Mouse (Mus musculus): ENCODE measurements around the gene Cideb. TPM values are rescaled to one million over a fixed set of nuclear protein-coding genes. Genes with fewer than 3 reads are reported as not detected.

Gene Cideb
- total and polyA plus RNA-seq, 3 experiments: 0.61 to 2.3 TPM; not detected in 1

GRCm38 (mm10) chr14:55721076-55721475 is 37.2 kb downstream of the Cideb start:
- DNase-seq (ENCODE audit: extremely low read depth): no peak
- Histone ChIP-seq H3K4me3 (replicated peaks in 1 of 3; ENCODE audit: low read depth in 2 of 3, low read length in 2 of 3, poor library complexity in 1 of 3) (peak overlapping the region; percentile 44 to 84 (median 65)), H3K27ac (ENCODE audit: insufficient read depth, low read depth) (no peak overlapping the region), H3K36me3 (replicated peaks in 1 of 2; ENCODE audit: control insufficient read depth in 1 of 2, insufficient read depth in 1 of 2, low read length in 1 of 2) (peaks cover 34 to 46% of the 10 kb centered on the region in 2 experiments), H3K79me2 (replicated peaks; ENCODE audit: control insufficient read depth, extremely low read depth, insufficient read depth, poor library complexity, severe bottlenecking) (no peaks in the 10 kb centered on the region), H3K9me3 (replicated peaks; ENCODE audit: low read length) (no peaks in the 10 kb centered on the region), H3K4me2 (ENCODE audit: insufficient read depth, low read depth, poor library complexity, severe bottlenecking) (peak overlapping the region; percentile 58), H3K27me3 (replicated peaks) (peaks cover 4% of the 10 kb centered on the region), H3K9ac (ENCODE audit: insufficient read depth, low read depth) (peak overlapping the region; percentile 62; the same call in 1 of the 2 replicates), H3K4me1 (ENCODE audit: control insufficient read depth in 1 of 2, insufficient read depth in 2 of 2) (peaks cover 15 to 40% of the 10 kb centered on the region in 2 experiments)
- TF ChIP-seq ZMIZ1 (IDR thresholded peaks at IDR 0.05; ENCODE audit: low read depth, low read length): no peak
- TF ChIP-seq MXI1 (IDR thresholded peaks at IDR 0.05; ENCODE audit: low read depth, low read length): no peak
- TF ChIP-seq RCOR1 (conservative IDR thresholded peaks at IDR 0.05; ENCODE audit: low read depth, low read length): no peak
- no peak for TF ChIP-seq RAD21 (IDR thresholded peaks at IDR 0.05; ENCODE audit: low read depth, low read length)
- TF ChIP-seq CTCF (conservative IDR thresholded peaks at IDR 0.05 in 1 of 2, IDR thresholded peaks at IDR 0.05 in 1 of 2; ENCODE audit: low read depth in 2 of 2, low read length in 2 of 2): no peak
- no peak for TF ChIP-seq ZNF384 (IDR thresholded peaks at IDR 0.05; ENCODE audit: low read depth, low read length)
- TF ChIP-seq ELF1 (IDR thresholded peaks at IDR 0.05; ENCODE audit: low read depth, low read length): no peak
- no peak for TF ChIP-seq MYC (IDR thresholded peaks at IDR 0.05; ENCODE audit: low read depth, low read length)
- TF ChIP-seq HCFC1 (IDR thresholded peaks at IDR 0.05; ENCODE audit: low read depth, low read length): no peak
- TF ChIP-seq EP300 (IDR thresholded peaks at IDR 0.05; ENCODE audit: low read length): no peak
- no peak for TF ChIP-seq SMC3 (IDR thresholded peaks at IDR 0.05; ENCODE audit: low read depth, low read length)
- no peak for TF ChIP-seq USF1 (IDR thresholded peaks at IDR 0.05; ENCODE audit: low read depth, low read length)
- TF ChIP-seq NELFE (IDR thresholded peaks at IDR 0.05; ENCODE audit: low read depth, low read length): no peak
- TF ChIP-seq BHLHE40 (IDR thresholded peaks at IDR 0.05; ENCODE audit: low read depth, low read length): no peak
- TF ChIP-seq PAX5 (IDR thresholded peaks at IDR 0.05; ENCODE audit: low read length): no peak
- TF ChIP-seq TBP (conservative IDR thresholded peaks at IDR 0.05; ENCODE audit: low read depth, low read length): no peak
- no peak for TF ChIP-seq JUND (conservative IDR thresholded peaks at IDR 0.05; ENCODE audit: low read depth, low read length)
- no peak for TF ChIP-seq E2F4 (IDR thresholded peaks at IDR 0.05; ENCODE audit: insufficient replicate concordance, low read depth, low read length)
- TF ChIP-seq NRF1 (IDR thresholded peaks at IDR 0.05; ENCODE audit: low read depth, low read length): no peak
- TF ChIP-seq UBTF (IDR thresholded peaks at IDR 0.05; ENCODE audit: low read depth, low read length): no peak
- in situ Hi-C loops (cut with MboI; ENCODE audit: low pct_ligation_motif_present, low pct_unique_long_range_greater_than_20kb, low sequenced_read_pairs): no loop called here
- dilution Hi-C loops (cut with MboI; ENCODE audit: extremely low pct_ligation_motif_present, extremely low pct_unique_long_range_greater_than_20kb, low sequenced_read_pairs): no loop called here

GRCm38 (mm10) chr14:55720666-55721065 is 37.6 kb downstream of the Cideb start:
- H3K4me1 ChIP-seq (ENCODE audit: control insufficient read depth in 1 of 2, insufficient read depth in 2 of 2): peaks cover 15 to 40% of the 10 kb centered on the region in 2 experiments
- no peak overlapping the region for H3K4me2 ChIP-seq (ENCODE audit: insufficient read depth, low read depth, poor library complexity, severe bottlenecking)
- no peak overlapping the region for H3K9ac ChIP-seq (ENCODE audit: insufficient read depth, low read depth)
- H3K27ac ChIP-seq (ENCODE audit: insufficient read depth, low read depth): no peak overlapping the region
- H3K9me3 ChIP-seq (replicated peaks; ENCODE audit: low read length): no peaks in the 10 kb centered on the region
- H3K27me3 ChIP-seq (replicated peaks): peaks cover 4% of the 10 kb centered on the region
- TF ChIP-seq PAX5 (IDR thresholded peaks at IDR 0.05; ENCODE audit: low read length) (no peak), KAT2A (IDR thresholded peaks at IDR 0.05; ENCODE audit: insufficient replicate concordance, low read length) (no peak), JUND (conservative IDR thresholded peaks at IDR 0.05; ENCODE audit: low read depth, low read length) (no peak), MEF2A (IDR thresholded peaks at IDR 0.05; ENCODE audit: borderline replicate concordance, low read depth, low read length) (no peak), NELFE (IDR thresholded peaks at IDR 0.05; ENCODE audit: low read depth, low read length) (no peak), CTCF (conservative IDR thresholded peaks at IDR 0.05 in 1 of 2, IDR thresholded peaks at IDR 0.05 in 1 of 2; ENCODE audit: low read depth in 2 of 2, low read length in 2 of 2) (no peak), BHLHE40 (IDR thresholded peaks at IDR 0.05; ENCODE audit: low read depth, low read length) (no peak), RCOR1 (conservative IDR thresholded peaks at IDR 0.05; ENCODE audit: low read depth, low read length) (no peak), JUN (IDR thresholded peaks at IDR 0.05; ENCODE audit: insufficient read depth, low read depth, low read length) (no peak), CHD1 (IDR thresholded peaks at IDR 0.05; ENCODE audit: low read depth, low read length) (no peak), TCF12 (IDR thresholded peaks at IDR 0.05; ENCODE audit: low read depth, low read length) (no peak)
- peaks cover 35 to 48% of the 10 kb centered on the region in 2 experiments for H3K36me3 ChIP-seq (replicated peaks in 1 of 2; ENCODE audit: control insufficient read depth in 1 of 2, insufficient read depth in 1 of 2, low read length in 1 of 2)
- DNase-seq (ENCODE audit: extremely low read depth): no peak
- in situ Hi-C loops (cut with MboI; ENCODE audit: low pct_ligation_motif_present, low pct_unique_long_range_greater_than_20kb, low sequenced_read_pairs): no loop called here
- dilution Hi-C loops (cut with MboI; ENCODE audit: extremely low pct_ligation_motif_present, extremely low pct_unique_long_range_greater_than_20kb, low sequenced_read_pairs): no loop called here
- H3K4me3 ChIP-seq (replicated peaks in 1 of 3; ENCODE audit: low read depth in 2 of 3, low read length in 2 of 3, poor library complexity in 1 of 3): no peak overlapping the region
- H3K79me2 ChIP-seq (replicated peaks; ENCODE audit: control insufficient read depth, extremely low read depth, insufficient read depth, poor library complexity, severe bottlenecking): no peaks in the 10 kb centered on the region
